Mouse (Mus musculus) forebrain, embryonic 13.5 days (tissue): ENCODE measurements around the gene Arl4d. TPM values are rescaled to one million over a fixed set of nuclear protein-coding genes. Genes with fewer than 3 reads are reported as not detected.
"Not testable (repeated sequence)": the region's sequence is repeated elsewhere in the genome, so short reads cannot be mapped to it uniquely, and the experiment has no call there.

Experiments
- ATAC-seq: fragments of 200-750 bp; cut with Nextera tagmentation; 2 replicates; pipeline ENCODE4 v1.8.0; 2017
- H3K27ac ChIP-seq: fragments of 300-500 bp; sonication (generic); 2 replicates; pipeline ENCODE4 v1.5.1; 2015; ENCODE audit warnings: inconsistent platforms, mild to moderate bottlenecking, moderate library complexity
- H3K27me3 ChIP-seq: fragments of 300-500 bp; sonication (generic); 2 replicates; pipeline ENCODE4 v1.6.1; 2015; ENCODE audit warnings: mild to moderate bottlenecking, inconsistent platforms
- H3K36me3 ChIP-seq: fragments of 300-500 bp; sonication (generic); 2 replicates; pipeline ENCODE4 v1.6.1; 2015; ENCODE audit warnings: mild to moderate bottlenecking, inconsistent platforms; ENCODE audit not compliant: poor library complexity, severe bottlenecking
- H3K4me1 ChIP-seq: fragments of 300-500 bp; sonication (generic); 2 replicates; pipeline ENCODE4 v1.6.1; 2015; ENCODE audit warnings: inconsistent platforms
- H3K4me2 ChIP-seq: fragments of 300-500 bp; sonication (generic); 2 replicates; pipeline ENCODE4 v1.6.1; 2015; ENCODE audit warnings: inconsistent platforms, mild to moderate bottlenecking, moderate library complexity
- H3K4me3 ChIP-seq: fragments of 300-500 bp; sonication (generic); 2 replicates; pipeline ENCODE4 v1.5.1; 2015; ENCODE audit warnings: mild to moderate bottlenecking, inconsistent platforms
- H3K9ac ChIP-seq: fragments of 300-500 bp; sonication (generic); 2 replicates; pipeline ENCODE4 v1.6.1; 2015; ENCODE audit warnings: mild to moderate bottlenecking, inconsistent platforms
- H3K9me3 ChIP-seq: fragments of 300-500 bp; sonication (generic); replicated peaks from 2 replicates; pipeline ENCODE4 v1.6.1; 2016; ENCODE audit warnings: inconsistent platforms
- WGBS: fragments of 180-500 bp; shearing (Covaris S2); methylation state at CpG from one replicate; pipeline ENCODE4 v1.1.7; 2015; 5-methylcytosine and 5-hydroxymethylcytosine counted together
- polyA plus RNA-seq: library from polyadenylated mRNA; unstranded; fragments of >200 nt; fragmentation: Nextera tagmentation; extraction: Ambion mirVana; gene quantifications from 2 replicates; pipeline ENCODE4 v1.2.1, GENCODE M21; 2015

Gene Arl4d
- polyA plus RNA-seq, result 32.5 and 40.6 TPM in 2 replicates

DNA sequence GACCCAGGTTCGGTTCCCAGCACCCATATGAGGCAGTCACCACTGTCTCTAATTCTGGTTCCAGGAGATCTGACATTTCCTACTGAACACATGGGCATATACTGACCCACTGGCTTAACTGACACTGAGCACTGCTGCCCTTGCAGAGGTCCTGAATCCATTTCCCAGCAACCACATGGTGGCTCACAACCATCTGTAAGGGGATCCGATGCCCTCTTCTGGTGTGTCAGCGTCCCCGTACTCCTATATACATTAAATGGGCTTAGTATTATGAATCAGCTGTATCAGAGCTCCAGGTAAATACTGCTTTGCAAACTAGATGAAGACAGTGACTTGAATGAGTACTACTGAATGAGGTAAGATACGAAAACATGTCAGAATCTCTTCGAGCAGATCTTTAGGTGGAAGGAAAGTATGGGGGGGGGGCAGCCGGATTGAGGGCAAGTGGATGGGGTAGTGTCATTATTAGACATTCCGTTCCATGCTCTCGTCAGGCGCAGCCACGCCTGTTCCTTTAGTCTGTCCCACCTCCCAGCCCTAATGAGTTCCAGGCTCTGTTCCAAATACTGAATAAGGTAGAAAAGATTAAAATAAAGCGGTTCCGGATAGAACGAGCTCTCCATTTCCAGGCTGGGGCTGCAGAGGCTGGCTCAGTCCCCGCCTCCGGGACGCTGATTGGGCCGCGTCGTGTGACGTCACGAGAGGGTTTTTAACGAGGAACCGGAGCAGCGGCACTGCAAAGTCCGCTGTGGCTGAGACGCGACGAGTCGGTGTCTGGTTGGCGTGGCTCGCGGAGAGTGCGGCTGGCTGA is at the start of gene Arl4d:
TSS of gene Arl4d (plus strand) at position 717 of the 811 bp plus-strand sequence.
- H3K27me3 ChIP-seq, result peaks cover 13% of the 10 kb centered on the region
- peak within 1 kb of the TSS; percentile 84 for H3K4me2 ChIP-seq
- H3K9me3 ChIP-seq, result no peaks in the 10 kb centered on the region
- H3K36me3 ChIP-seq, result no peaks in the 10 kb centered on the region
- 7% methylated on average over 34 of the region's 34 CpGs for WGBS
- peaks cover 41% of the 10 kb centered on the region for H3K4me1 ChIP-seq
- H3K9ac ChIP-seq, result peak within 1 kb of the TSS; percentile 86
- peak; percentile 97 for ATAC-seq
- H3K27ac ChIP-seq, result peak within 1 kb of the TSS; percentile 83
- H3K4me3 ChIP-seq, result peak within 1 kb of the TSS; percentile 68

DNA sequence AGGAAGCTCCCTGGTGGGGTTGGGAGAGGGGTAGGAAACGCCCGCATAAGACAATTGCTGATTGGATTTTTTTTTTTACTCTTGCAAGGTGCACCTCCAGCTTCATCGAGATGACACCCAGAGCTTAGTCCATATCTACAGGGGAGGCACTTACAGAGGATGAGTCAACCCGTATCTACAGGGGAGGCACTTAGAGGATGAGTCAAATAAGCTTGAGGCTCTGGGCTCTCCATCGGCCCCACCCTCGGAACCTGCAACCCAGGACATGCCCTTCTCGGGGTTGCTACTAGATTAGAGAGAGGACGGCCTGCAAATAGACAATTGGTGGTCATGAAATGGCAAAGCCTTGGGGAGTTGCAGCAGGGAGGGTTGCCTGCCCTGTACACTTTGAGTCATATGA is 49.2 kb upstream of the Arl4d start:
- H3K9me3 ChIP-seq, result no peaks in the 10 kb centered on the region
- WGBS, result 93% methylated on average over 8 of the region's 8 CpGs
- H3K27me3 ChIP-seq, result no peaks in the 10 kb centered on the region
- H3K9ac ChIP-seq, result no peak overlapping the region
- H3K36me3 ChIP-seq, result no peaks in the 10 kb centered on the region
- peak overlapping the region; percentile 35 for H3K27ac ChIP-seq
- H3K4me3 ChIP-seq, result no peak overlapping the region
- ATAC-seq, result no peak
- H3K4me2 ChIP-seq, result no peak overlapping the region; the same call in 1 of the 2 replicates
- H3K4me1 ChIP-seq, result peaks cover 43% of the 10 kb centered on the region

DNA sequence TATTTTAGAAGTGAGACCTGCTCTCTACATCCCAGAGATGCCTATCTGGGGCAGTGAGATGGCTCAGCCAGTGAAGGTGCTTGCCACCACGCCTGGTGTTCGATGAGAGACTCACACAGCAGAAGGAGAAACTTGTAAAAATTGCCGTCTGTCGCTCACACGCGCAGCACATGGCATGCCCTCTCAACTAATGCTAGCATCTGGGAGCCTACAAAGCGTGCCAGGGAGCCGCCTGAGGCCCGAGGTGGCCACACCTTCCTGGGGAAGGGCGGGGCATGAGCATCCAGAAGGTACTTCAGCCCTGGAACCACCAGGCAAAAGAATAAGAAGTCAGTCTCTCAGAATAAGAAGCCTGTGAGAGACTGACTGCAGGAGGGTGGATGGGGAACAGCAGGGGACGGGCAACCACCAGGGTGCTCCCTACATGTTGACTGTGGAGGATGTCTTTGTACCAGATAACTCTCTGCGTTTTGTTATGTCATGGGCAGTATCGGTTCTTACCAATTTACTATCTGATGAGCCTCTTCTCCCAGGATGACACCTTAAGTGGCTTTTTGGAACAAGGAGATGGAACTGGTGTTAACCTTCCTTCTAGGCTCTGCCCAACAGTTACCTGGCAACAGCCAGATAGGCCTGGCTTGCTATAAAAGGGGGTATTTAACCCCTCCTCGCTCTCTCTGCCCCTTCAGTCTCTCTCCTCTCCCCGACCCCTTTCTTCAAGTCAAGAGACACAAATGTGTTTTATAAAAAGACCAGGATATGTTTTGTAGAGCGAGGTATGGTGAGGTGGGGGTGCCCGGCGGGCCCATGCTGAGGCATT is 48.2 kb upstream of the Arl4d start:
- Histone ChIP-seq H3K4me2 (peak overlapping the region; percentile 50), H3K27ac (peak overlapping the region; percentile 87), H3K27me3 (no peaks in the 10 kb centered on the region), H3K9ac (peak overlapping the region; percentile 34; the same call in 1 of the 2 replicates), H3K4me1 (peaks cover 43% of the 10 kb centered on the region), H3K36me3 (no peaks in the 10 kb centered on the region), H3K9me3 (no peaks in the 10 kb centered on the region), H3K4me3 (peak overlapping the region; percentile 9; the same call in 1 of the 2 replicates)
- ATAC-seq, result peak; percentile 78
- WGBS, result 17% methylated on average over 18 of the region's 18 CpGs

DNA sequence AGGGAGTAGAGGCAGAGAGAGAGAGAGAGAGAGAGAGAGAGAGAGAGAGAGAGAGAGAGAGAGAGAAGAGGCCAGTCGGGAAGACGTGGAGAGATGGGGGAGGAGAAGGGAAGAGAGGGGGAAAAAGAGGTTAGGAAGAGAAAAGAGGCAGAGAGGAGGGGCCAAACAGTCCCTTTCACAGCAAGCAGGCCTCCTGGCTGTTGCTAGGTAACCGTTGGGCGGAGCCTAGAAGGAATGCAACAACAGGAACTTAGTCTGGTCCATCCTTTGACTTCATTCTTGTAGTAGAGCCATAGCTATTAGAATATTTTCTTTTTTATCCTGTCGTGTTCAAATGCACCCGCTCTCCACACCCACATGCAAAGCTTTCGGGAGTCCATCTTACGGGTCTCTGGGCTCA is 47.5 kb upstream of the Arl4d start:
- ATAC-seq, result peak; percentile 84
- Histone ChIP-seq H3K4me2 (peak overlapping the region; percentile 50), H3K27me3 (no peaks in the 10 kb centered on the region), H3K36me3 (no peaks in the 10 kb centered on the region), H3K27ac (peak overlapping the region; percentile 87), H3K9me3 (no peaks in the 10 kb centered on the region), H3K4me3 (peak overlapping the region; percentile 9; the same call in 1 of the 2 replicates), H3K4me1 (peaks cover 43% of the 10 kb centered on the region), H3K9ac (peak overlapping the region; percentile 34; the same call in 1 of the 2 replicates)
- 1% methylated on average over 8 of the region's 8 CpGs for WGBS

DNA sequence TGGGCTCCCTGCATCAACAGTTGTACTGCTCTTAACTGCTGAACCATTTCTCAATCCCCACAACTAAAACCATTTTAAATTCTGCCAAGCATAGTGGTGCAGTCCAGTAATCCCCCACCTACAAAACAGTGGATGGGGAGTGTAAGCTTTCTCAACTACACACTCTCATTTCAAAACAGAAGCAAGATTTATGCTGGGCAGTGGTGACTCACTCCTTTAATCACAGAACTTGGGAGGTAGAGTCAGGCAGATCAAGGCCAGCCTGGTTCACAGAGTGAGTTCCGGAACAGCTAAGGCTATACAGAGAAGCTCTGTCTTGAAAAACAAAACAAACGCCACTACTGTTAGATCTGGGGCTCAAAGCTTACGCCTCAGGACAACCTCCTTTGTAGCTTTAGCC is 46.7 kb upstream of the Arl4d start:
- no peaks in the 10 kb centered on the region for H3K36me3 ChIP-seq
- no peak overlapping the region for H3K4me3 ChIP-seq
- peak overlapping the region; percentile 50; the same call in 1 of the 2 replicates for H3K4me2 ChIP-seq
- 74% methylated on average over 3 of the region's 3 CpGs for WGBS
- H3K4me1 ChIP-seq, result peaks cover 37% of the 10 kb centered on the region
- no peak overlapping the region for H3K9ac ChIP-seq
- ATAC-seq, result no peak
- H3K27ac ChIP-seq, result peak overlapping the region; percentile 49; the same call in 1 of the 2 replicates
- no peaks in the 10 kb centered on the region for H3K27me3 ChIP-seq
- no peaks in the 10 kb centered on the region for H3K9me3 ChIP-seq

DNA sequence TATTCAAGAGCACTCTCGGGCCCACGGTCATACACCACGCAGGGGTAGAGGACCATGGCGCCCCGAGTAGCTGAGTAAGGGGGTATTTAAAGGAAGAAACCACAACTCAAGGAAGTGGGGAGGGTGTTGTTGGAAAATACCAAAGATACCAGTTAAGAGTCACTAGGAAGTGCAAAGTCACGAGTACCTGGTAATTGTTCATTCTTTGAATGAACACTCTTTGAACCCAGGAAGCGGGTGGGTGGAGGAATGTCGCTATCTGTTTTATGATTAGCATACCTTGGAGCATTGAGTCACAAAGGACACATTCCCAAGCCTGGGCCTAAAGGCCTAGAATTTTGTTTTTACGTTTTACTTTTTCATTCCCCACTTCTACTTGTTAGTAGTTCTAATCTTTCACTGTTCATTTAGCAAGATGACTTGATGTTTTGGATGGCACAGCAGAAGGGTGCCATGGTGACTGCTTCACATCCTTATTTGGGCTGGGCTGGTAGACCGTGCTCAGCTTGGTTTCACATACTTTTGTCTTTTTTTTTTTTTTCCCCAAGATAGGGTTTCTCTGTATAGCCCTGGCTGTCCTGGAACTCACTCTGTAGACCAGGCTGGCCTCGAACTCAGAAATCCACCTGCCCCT is 45.2 kb upstream of the Arl4d start:
- not testable (repeated sequence) for ATAC-seq, H3K27ac ChIP-seq, H3K4me2 ChIP-seq, H3K27me3 ChIP-seq, H3K36me3 ChIP-seq, H3K9me3 ChIP-seq, H3K4me3 ChIP-seq, H3K9ac ChIP-seq
- WGBS, result 88% methylated on average over 11 of the region's 11 CpGs
- H3K4me1 ChIP-seq, result peaks cover 27% of the 10 kb centered on the region

DNA sequence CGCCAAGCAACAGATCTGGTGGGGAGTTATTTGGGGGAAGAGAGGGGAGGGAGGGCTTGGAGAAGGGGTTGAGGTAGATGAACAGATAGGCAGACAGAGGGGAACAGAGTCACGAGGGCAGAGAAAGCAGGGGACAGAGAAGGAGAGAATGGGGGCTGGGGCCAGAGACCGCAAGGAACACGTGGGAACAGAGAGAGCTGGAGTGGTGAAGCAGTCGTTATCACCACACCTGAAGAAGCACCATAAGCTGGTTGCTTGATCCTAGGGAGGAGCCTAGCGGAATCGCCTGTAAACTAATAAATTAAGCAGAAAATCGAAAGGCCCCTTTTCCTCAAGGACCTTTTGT is 38.7 kb upstream of the Arl4d start:
- Histone ChIP-seq H3K4me3 (peak overlapping the region; percentile 53), H3K4me2 (peak overlapping the region; percentile 80), H3K27me3 (no peaks in the 10 kb centered on the region), H3K27ac (peak overlapping the region; percentile 91), H3K36me3 (no peaks in the 10 kb centered on the region), H3K4me1 (peaks cover 11% of the 10 kb centered on the region), H3K9ac (peak overlapping the region; percentile 61), H3K9me3 (no peaks in the 10 kb centered on the region)
- 6% methylated on average over 8 of the region's 8 CpGs for WGBS
- peak; percentile 42 for ATAC-seq

DNA sequence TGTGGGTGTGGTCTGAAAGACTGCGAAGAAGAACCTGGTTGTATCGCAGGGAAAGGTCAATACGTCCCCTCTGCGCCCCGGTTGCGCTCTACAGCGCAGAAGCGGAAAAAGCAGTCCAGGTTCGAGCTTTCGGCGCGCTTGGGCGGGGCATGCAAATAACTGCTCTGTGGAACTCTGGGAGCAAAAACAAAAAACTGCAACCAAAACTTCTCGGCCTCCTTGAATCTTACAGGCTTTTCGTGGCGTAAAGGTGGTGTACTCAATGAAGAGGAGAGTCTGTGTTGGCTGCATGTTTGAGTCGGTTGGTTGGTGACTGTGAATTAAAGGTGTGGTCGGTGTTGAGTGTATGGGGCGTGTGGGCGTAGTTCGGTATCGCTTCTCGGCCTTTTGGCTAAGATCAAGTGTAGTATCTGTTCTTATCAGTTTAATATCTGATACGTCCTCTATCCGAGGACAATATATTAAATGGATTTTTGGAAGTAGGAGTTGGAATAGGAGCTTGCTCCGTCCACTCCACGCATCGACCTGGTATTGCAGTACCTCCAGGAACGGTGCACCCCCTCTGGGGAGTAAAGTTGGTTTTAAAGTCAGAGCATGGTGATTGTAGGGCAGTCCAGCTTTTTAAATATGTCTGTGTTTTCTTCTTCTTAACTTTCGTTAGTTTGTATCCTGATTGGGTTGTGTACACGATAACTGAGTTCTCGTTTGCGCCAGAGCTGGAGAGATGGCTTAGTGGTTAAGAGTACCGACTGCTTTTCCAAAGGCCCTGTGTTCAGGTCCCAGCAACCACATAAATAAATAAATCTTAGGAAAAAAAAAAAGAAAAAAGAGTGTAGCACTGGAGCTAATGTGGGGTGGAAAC is 38.1 kb upstream of the Arl4d start, which contains the start of gene Rdm1:
TSS of gene Rdm1 (plus strand) at position 201 of the 862 bp plus-strand sequence.
- under 1% methylated on average over 34 of the region's 34 CpGs for WGBS
- peak; percentile 91 for ATAC-seq
- Histone ChIP-seq H3K36me3 (no peaks in the 10 kb centered on the region), H3K4me2 (peak within 1 kb of the TSS; percentile 80), H3K4me3 (peak within 1 kb of the TSS; percentile 53), H3K9me3 (no peaks in the 10 kb centered on the region), H3K9ac (peak within 1 kb of the TSS; percentile 71), H3K4me1 (peaks cover 11% of the 10 kb centered on the region), H3K27me3 (no peaks in the 10 kb centered on the region), H3K27ac (peak within 1 kb of the TSS; percentile 91)

DNA sequence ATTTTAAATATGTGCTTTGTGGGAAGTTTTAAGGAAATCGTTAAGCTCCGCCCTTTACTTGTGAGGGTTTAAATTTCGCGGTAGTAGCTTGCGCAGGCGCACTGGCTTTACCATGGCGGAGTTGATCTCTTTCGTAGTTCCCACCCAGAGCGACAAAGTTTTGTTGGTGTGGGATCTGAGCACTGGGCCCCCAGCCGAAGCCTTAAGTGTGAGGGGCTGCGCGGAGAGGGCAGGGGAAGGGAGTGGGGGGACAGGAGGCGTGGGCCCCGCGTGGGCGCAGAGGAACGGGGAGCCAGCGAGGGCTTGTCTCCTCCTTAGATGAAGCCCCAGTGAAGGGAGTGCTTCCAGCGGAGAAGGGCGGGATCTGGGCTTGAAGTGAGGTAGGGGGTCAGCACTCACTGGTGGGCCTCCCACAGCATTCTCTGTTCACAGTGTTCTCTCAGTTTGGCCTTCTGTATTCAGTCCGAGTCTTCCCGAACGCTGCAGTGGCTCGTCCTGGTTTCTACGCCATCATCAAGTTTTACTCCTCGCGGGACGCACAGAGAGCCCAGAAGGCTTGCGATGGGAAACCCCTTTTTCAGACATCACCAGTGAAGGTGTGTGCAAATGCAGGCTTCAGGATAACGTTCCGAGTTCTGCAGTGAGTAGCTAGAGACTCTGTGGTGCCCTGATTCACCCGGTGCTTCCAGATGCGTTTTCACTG is 37.3 kb upstream of the Arl4d start:
- Histone ChIP-seq H3K27me3 (no peaks in the 10 kb centered on the region), H3K4me1 (peaks cover 11% of the 10 kb centered on the region), H3K9me3 (no peaks in the 10 kb centered on the region), H3K9ac (peak overlapping the region; percentile 71), H3K4me3 (peak overlapping the region; percentile 53), H3K4me2 (peak overlapping the region; percentile 80), H3K36me3 (0 out of 2 replicates have a peak, but pooled peaks cover 2% of the 10 kb centered on the region), H3K27ac (peak overlapping the region; percentile 91)
- WGBS, result under 1% methylated on average over 33 of the region's 33 CpGs
- peak; percentile 64 for ATAC-seq

DNA sequence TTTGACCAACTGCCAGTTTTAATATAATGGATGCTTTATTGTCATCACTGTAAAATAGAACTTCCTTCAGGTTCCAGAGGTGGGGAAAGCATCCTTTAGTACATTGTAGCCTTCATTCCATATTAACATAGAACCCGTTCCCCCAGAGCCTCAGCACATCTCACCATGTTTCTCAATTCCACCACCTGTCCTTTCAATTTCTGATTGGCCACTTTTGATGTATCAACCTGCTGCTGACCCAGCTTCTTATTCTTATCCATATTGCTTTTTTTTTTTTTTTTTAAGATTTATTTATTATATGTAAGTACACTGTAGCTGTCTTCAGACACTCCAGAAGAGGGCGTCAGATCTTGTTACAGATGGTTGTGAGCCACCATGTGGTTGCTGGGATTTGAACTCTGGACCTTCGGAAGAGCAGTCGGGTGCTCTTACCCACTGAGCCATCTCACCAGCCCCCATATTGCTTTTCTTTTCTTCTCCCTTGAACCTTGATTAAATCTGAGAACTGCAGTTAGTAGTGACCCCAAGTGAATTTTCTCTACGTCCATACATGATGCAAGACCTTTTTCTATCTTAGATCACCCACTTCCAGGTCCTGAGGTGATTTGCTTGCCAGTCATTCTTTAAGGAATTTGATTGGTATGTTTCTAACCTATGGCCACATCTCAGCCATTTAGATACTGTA is 36.5 kb upstream of the Arl4d start:
- WGBS, result 73% methylated on average over 4 of the region's 5 CpGs
- peaks cover 11% of the 10 kb centered on the region; the same call in 1 of the 2 replicates for H3K36me3 ChIP-seq
- H3K9me3 ChIP-seq, H3K27me3 ChIP-seq, H3K27ac ChIP-seq, ATAC-seq: not testable (repeated sequence)
- H3K4me1 ChIP-seq, result peaks cover 11% of the 10 kb centered on the region
- peak overlapping the region; percentile 71; the same call in 1 of the 2 replicates for H3K9ac ChIP-seq
- H3K4me3 ChIP-seq, result peak overlapping the region; percentile 53
- peak overlapping the region; percentile 80 for H3K4me2 ChIP-seq
